Mouse (Mus musculus): ENCODE data around the gene Tas2r115. TPM values are rescaled to one million over a fixed set of nuclear protein-coding genes. Genes with fewer than 3 reads are reported as not detected.
"Not testable (repeated sequence)": the region's sequence is repeated elsewhere in the genome, so short reads cannot be mapped to it uniquely, and the experiment has no call there.

Tas2r115 gene
- total RNA-seq (2015; ENCODE audit: low replicate concordance): not detected in 2 replicates
- total RNA-seq (2017; ENCODE audit: low replicate concordance): not detected in 2 replicates

GRCm38 (mm10) chr6:132737935-132738334 lies at the start of gene Tas2r115:
Gene Tas2r115 (minus strand): TSS chr6:132738035.
- no peak for ATAC-seq (replicated peaks; ENCODE audit: low FRiP score, poor library complexity, severe bottlenecking)

- ATAC-seq (replicated peaks; ENCODE audit: low FRiP score, poor library complexity, severe bottlenecking): no peak
Observed at GRCm38 (mm10) chr6:132778062-132778461, 40.2 kb upstream of the Tas2r115 start, which contains the start of gene Tas2r136. Gene Tas2r136 (minus strand): TSS chr6:132778162.

GRCm38 (mm10) chr6:132761831-132762230 lies 24.0 kb upstream of the Tas2r115 start, which contains the start of gene Tas2r102:
Gene Tas2r102 (plus strand): TSS chr6:132762131.
- no peak for ATAC-seq (replicated peaks; ENCODE audit: low FRiP score, poor library complexity, severe bottlenecking)

GRCm38 (mm10) chr6:132754430-132754829 lies 16.6 kb upstream of the Tas2r115 start, which contains the start of gene Tas2r124:
Gene Tas2r124 (plus strand): TSS chr6:132754730.
- no peak for ATAC-seq (replicated peaks; ENCODE audit: low FRiP score, poor library complexity, severe bottlenecking)

GRCm38 (mm10) chr6:132750206-132750605 lies 12.4 kb upstream of the Tas2r115 start:
- no peak for ATAC-seq (replicated peaks; ENCODE audit: low FRiP score, poor library complexity, severe bottlenecking)

GRCm38 (mm10) chr6:132711828-132712227 lies 26.0 kb downstream of the Tas2r115 start, which contains the start of gene Tas2r122:
Gene Tas2r122 (minus strand): TSS chr6:132711928.
- no peak for ATAC-seq (replicated peaks; ENCODE audit: low FRiP score, poor library complexity, severe bottlenecking)

GRCm38 (mm10) chr6:132700907-132701306 lies 36.9 kb downstream of the Tas2r115 start, which contains the start of gene Tas2r121:
Gene Tas2r121 (minus strand): TSS chr6:132701007.
- no peak for ATAC-seq (replicated peaks; ENCODE audit: low FRiP score, poor library complexity, severe bottlenecking)

GRCm38 (mm10) chr6:132691596-132691995 lies 46.2 kb downstream of the Tas2r115 start:
- not testable (repeated sequence) for ATAC-seq (replicated peaks; ENCODE audit: low FRiP score, poor library complexity, severe bottlenecking)

Other genes with a start within 250 kb of the Tas2r115 start
- not detected in 2 replicates for gene Prh1, start 168.2 kb downstream of the Tas2r115 start, total RNA-seq (2015; ENCODE audit: low replicate concordance)
- gene Prh1, start 168.2 kb downstream of the Tas2r115 start, total RNA-seq (2017; ENCODE audit: low replicate concordance): not detected in 2 replicates
- not detected in 2 replicates for gene Prp2, start 142.1 kb downstream of the Tas2r115 start, total RNA-seq (2015; ENCODE audit: low replicate concordance)
- gene Prp2, start 142.1 kb downstream of the Tas2r115 start, total RNA-seq (2017; ENCODE audit: low replicate concordance): not detected in 2 replicates
- gene A630073D07Rik, start 86.5 kb downstream of the Tas2r115 start, total RNA-seq (2015; ENCODE audit: low replicate concordance): not detected in 2 replicates
- not detected in 2 replicates for gene A630073D07Rik, start 86.5 kb downstream of the Tas2r115 start, total RNA-seq (2017; ENCODE audit: low replicate concordance)
- gene Tas2r120, start 81.1 kb downstream of the Tas2r115 start, total RNA-seq (2015; ENCODE audit: low replicate concordance): not detected in 2 replicates
- gene Tas2r120, start 81.1 kb downstream of the Tas2r115 start, total RNA-seq (2017; ENCODE audit: low replicate concordance): not detected in 2 replicates
- not detected in 2 replicates for gene Tas2r121, start 37.0 kb downstream of the Tas2r115 start, total RNA-seq (2015; ENCODE audit: low replicate concordance)
- gene Tas2r121, start 37.0 kb downstream of the Tas2r115 start, total RNA-seq (2017; ENCODE audit: low replicate concordance): not detected in 2 replicates
- gene Tas2r122, start 26.1 kb downstream of the Tas2r115 start, total RNA-seq (2015; ENCODE audit: low replicate concordance): not detected in 2 replicates
- gene Tas2r122, start 26.1 kb downstream of the Tas2r115 start, total RNA-seq (2017; ENCODE audit: low replicate concordance): not detected in 2 replicates
- gene Tas2r124, start 16.7 kb upstream of the Tas2r115 start, total RNA-seq (2015; ENCODE audit: low replicate concordance): not detected in 2 replicates
- gene Tas2r124, start 16.7 kb upstream of the Tas2r115 start, total RNA-seq (2017; ENCODE audit: low replicate concordance): not detected in 2 replicates
- gene Tas2r102, start 24.1 kb upstream of the Tas2r115 start, total RNA-seq (2015; ENCODE audit: low replicate concordance): not detected in 2 replicates
- gene Tas2r102, start 24.1 kb upstream of the Tas2r115 start, total RNA-seq (2017; ENCODE audit: low replicate concordance): not detected in 2 replicates
- gene Tas2r136, start 40.1 kb upstream of the Tas2r115 start, total RNA-seq (2015; ENCODE audit: low replicate concordance): not detected in 2 replicates
- gene Tas2r136, start 40.1 kb upstream of the Tas2r115 start, total RNA-seq (2017; ENCODE audit: low replicate concordance): not detected in 2 replicates
- gene Tas2r117, start 64.8 kb upstream of the Tas2r115 start, total RNA-seq (2015; ENCODE audit: low replicate concordance): not detected in 2 replicates
- gene Tas2r117, start 64.8 kb upstream of the Tas2r115 start, total RNA-seq (2017; ENCODE audit: low replicate concordance): not detected in 2 replicates
- gene Tas2r123, start 109.1 kb upstream of the Tas2r115 start, total RNA-seq (2015; ENCODE audit: low replicate concordance): not detected in 2 replicates
- gene Tas2r123, start 109.1 kb upstream of the Tas2r115 start, total RNA-seq (2017; ENCODE audit: low replicate concordance): not detected in 2 replicates
- gene Tas2r116, start 117.4 kb upstream of the Tas2r115 start, total RNA-seq (2015; ENCODE audit: low replicate concordance): not detected in 2 replicates
- gene Tas2r116, start 117.4 kb upstream of the Tas2r115 start, total RNA-seq (2017; ENCODE audit: low replicate concordance): not detected in 2 replicates
- gene Tas2r110, start 130.0 kb upstream of the Tas2r115 start, total RNA-seq (2015; ENCODE audit: low replicate concordance): not detected in 2 replicates
- gene Tas2r110, start 130.0 kb upstream of the Tas2r115 start, total RNA-seq (2017; ENCODE audit: low replicate concordance): not detected in 2 replicates
- gene Tas2r113, start 155.0 kb upstream of the Tas2r115 start, total RNA-seq (2015; ENCODE audit: low replicate concordance): not detected in 2 replicates
- gene Tas2r113, start 155.0 kb upstream of the Tas2r115 start, total RNA-seq (2017; ENCODE audit: low replicate concordance): not detected in 2 replicates
- gene Tas2r125, start 171.6 kb upstream of the Tas2r115 start, total RNA-seq (2015; ENCODE audit: low replicate concordance): not detected in 2 replicates
- gene Tas2r125, start 171.6 kb upstream of the Tas2r115 start, total RNA-seq (2017; ENCODE audit: low replicate concordance): not detected in 2 replicates
- not detected in 2 replicates for gene Tas2r129, start 213.1 kb upstream of the Tas2r115 start, total RNA-seq (2015; ENCODE audit: low replicate concordance)
- gene Tas2r129, start 213.1 kb upstream of the Tas2r115 start, total RNA-seq (2017; ENCODE audit: low replicate concordance): not detected in 2 replicates
- not detected in 2 replicates for gene Tas2r131, start 219.9 kb upstream of the Tas2r115 start, total RNA-seq (2015; ENCODE audit: low replicate concordance)
- not detected in 2 replicates for gene Tas2r131, start 219.9 kb upstream of the Tas2r115 start, total RNA-seq (2017; ENCODE audit: low replicate concordance)
- gene Tas2r109, start 242.9 kb upstream of the Tas2r115 start, total RNA-seq (2015; ENCODE audit: low replicate concordance): not detected in 2 replicates
- not detected in 2 replicates for gene Tas2r109, start 242.9 kb upstream of the Tas2r115 start, total RNA-seq (2017; ENCODE audit: low replicate concordance)